Mouse (Mus musculus) MEL (cell line): ENCODE data around the gene Xpot. TPM values are rescaled to one million over a fixed set of nuclear protein-coding genes. Genes with fewer than 3 reads are reported as not detected.

Experiments
- DNase-seq: peaks from one replicate; pipeline ENCODE4 v3.0.0; 2011; ENCODE audit warnings: low read depth, low spot score
- H3K27ac ChIP-seq: 2 replicates; pipeline ENCODE4 v1.5.1; 2012; ENCODE audit warnings: low read depth, mild to moderate bottlenecking, control low read depth, low read length, moderate library complexity; ENCODE audit not compliant: control insufficient read depth
- H3K27me3 ChIP-seq, 2 experiments: fragments of 150-350 bp in 1 of 2; sonication (generic) in 1 of 2; 2 replicates each; pipeline ENCODE4 v1.6.1; 2012; ENCODE audit warnings: low read length in 2 of 2, mild to moderate bottlenecking in 2 of 2, improper control_type of control experiment in 1 of 2, moderate library complexity in 1 of 2; ENCODE audit not compliant: insufficient read depth in 2 of 2, control insufficient read depth in 1 of 2
- H3K36me3 ChIP-seq, 2 experiments: 2 replicates each; pipeline ENCODE4 v1.6.1; 2012 to 2014; ENCODE audit warnings: low read length in 2 of 2, improper control_type of control experiment in 1 of 2, inconsistent platforms in 1 of 2, mild to moderate bottlenecking in 1 of 2; ENCODE audit not compliant: insufficient read depth in 2 of 2, control insufficient read depth in 1 of 2
- H3K4me1 ChIP-seq, 2 experiments: fragments of 150-350 bp in 1 of 2; sonication (generic) in 1 of 2; 2 replicates each; pipeline ENCODE4 v1.6.1; 2012; ENCODE audit warnings: low read length in 2 of 2, improper control_type of control experiment in 1 of 2, mild to moderate bottlenecking in 1 of 2; ENCODE audit not compliant: insufficient read depth in 2 of 2, control insufficient read depth in 1 of 2
- H3K4me3 ChIP-seq, 2 experiments: fragments of 150-350 bp in 1 of 2; sonication (generic) in 1 of 2; 2 replicates each; pipeline ENCODE4 v1.5.1; 2012; ENCODE audit warnings: low read depth in 2 of 2, low read length in 2 of 2, mild to moderate bottlenecking in 2 of 2, moderate library complexity in 2 of 2, control low read depth in 1 of 2, improper control_type of control experiment in 1 of 2; ENCODE audit not compliant: control insufficient read depth in 1 of 2, insufficient read depth in 1 of 2
- H3K79me2 ChIP-seq: 2 replicates; pipeline ENCODE4 v1.6.1; 2012; ENCODE audit warnings: mild to moderate bottlenecking, low read length, moderate library complexity; ENCODE audit not compliant: control insufficient read depth, poor library complexity, insufficient read depth
- H3K9ac ChIP-seq: 2 replicates; pipeline ENCODE4 v1.6.1; 2012; ENCODE audit warnings: low read depth, mild to moderate bottlenecking, control low read depth, low read length, moderate library complexity; ENCODE audit not compliant: control insufficient read depth, poor library complexity, severe bottlenecking
- H3K9me3 ChIP-seq: fragments of 150-350 bp; sonication (generic); replicated peaks from 2 replicates; pipeline ENCODE4 v1.6.1; 2012; ENCODE audit warnings: mild to moderate bottlenecking, low read length, improper control_type of control experiment, moderate library complexity; ENCODE audit not compliant: insufficient read depth
- BHLHE40 ChIP-seq: IDR thresholded peaks from 2 replicates; pipeline ENCODE4 v1.6.1; 2012; ENCODE audit warnings: low read depth, mild to moderate bottlenecking, inconsistent platforms, low read length, improper control_type of control experiment, borderline replicate concordance
- CHD2 ChIP-seq: IDR thresholded peaks from 2 replicates; pipeline ENCODE4 v1.6.1; 2011; ENCODE audit warnings: low read length, improper control_type of control experiment
- CTCF ChIP-seq, 3 experiments: IDR thresholded peaks in 2 of 3; conservative IDR thresholded peaks in 1 of 3; 2 replicates each; pipeline ENCODE4 v1.5.1; 2011 to 2012; ENCODE audit warnings: low read length in 3 of 3, low read depth in 2 of 3, mild to moderate bottlenecking in 2 of 3, improper control_type of control experiment in 1 of 3, inconsistent platforms in 1 of 3, mixed read lengths in 1 of 3, moderate library complexity in 1 of 3; ENCODE audit not compliant: control insufficient read depth in 1 of 3, insufficient read depth in 1 of 3, poor library complexity in 1 of 3, severe bottlenecking in 1 of 3
- ELF1 ChIP-seq: IDR thresholded peaks from 2 replicates; pipeline ENCODE4 v1.6.1; 2014; ENCODE audit warnings: low read depth, mild to moderate bottlenecking, inconsistent platforms, low read length, improper control_type of control experiment, moderate library complexity
- ETS1 ChIP-seq: IDR thresholded peaks from 2 replicates; pipeline ENCODE4 v1.6.1; 2012; ENCODE audit warnings: low read depth, mild to moderate bottlenecking, inconsistent platforms, low read length, improper control_type of control experiment, moderate library complexity
- GABPA ChIP-seq: IDR thresholded peaks from 2 replicates; pipeline ENCODE4 v1.6.1; 2012; ENCODE audit warnings: low read depth, mild to moderate bottlenecking, inconsistent platforms, low read length, improper control_type of control experiment, moderate library complexity
- GATA1 ChIP-seq: IDR thresholded peaks from 2 replicates; pipeline ENCODE4 v1.6.1; 2011; ENCODE audit warnings: low read depth, low read length, improper control_type of control experiment
- KAT2A ChIP-seq: conservative IDR thresholded peaks from 2 replicates; pipeline ENCODE4 v1.6.1; 2012; ENCODE audit warnings: low read depth, low read length, improper control_type of control experiment, inconsistent platforms
- MAX ChIP-seq: IDR thresholded peaks from 2 replicates; pipeline ENCODE4 v1.6.1; 2011; ENCODE audit warnings: low read length, improper control_type of control experiment
- MYB ChIP-seq: IDR thresholded peaks from 2 replicates; pipeline ENCODE4 v1.6.1; 2011; ENCODE audit warnings: mild to moderate bottlenecking, low read depth, low read length, improper control_type of control experiment
- MYC ChIP-seq: IDR thresholded peaks from 2 replicates; pipeline ENCODE4 v1.6.1; 2011; ENCODE audit warnings: low read depth, mild to moderate bottlenecking, low read length, improper control_type of control experiment, moderate library complexity
- NRF1 ChIP-seq: IDR thresholded peaks from 2 replicates; pipeline ENCODE4 v1.6.1; 2014; ENCODE audit warnings: low read depth, mild to moderate bottlenecking, inconsistent platforms, low read length, improper control_type of control experiment, moderate library complexity; ENCODE audit not compliant: poor library complexity, insufficient read depth, severe bottlenecking
- POLR2A ChIP-seq, 2 experiments: IDR thresholded peaks; 2 replicates each; pipeline ENCODE4 v1.6.1; 2011 to 2012; ENCODE audit warnings: low read length in 2 of 2, mild to moderate bottlenecking in 2 of 2, control low read depth in 1 of 2, improper control_type of control experiment in 1 of 2, low read depth in 1 of 2, moderate library complexity in 1 of 2; ENCODE audit not compliant: control insufficient read depth in 1 of 2, insufficient read depth in 1 of 2, poor library complexity in 1 of 2
- POLR2AphosphoS5 ChIP-seq: IDR thresholded peaks from 2 replicates; pipeline ENCODE4 v1.6.1; 2012; ENCODE audit warnings: low read depth, borderline replicate concordance, mild to moderate bottlenecking, inconsistent platforms, low read length, moderate library complexity, mixed read lengths
- TBP ChIP-seq: IDR thresholded peaks from 2 replicates; pipeline ENCODE4 v1.8.0; 2011; ENCODE audit warnings: low read depth, low read length, improper control_type of control experiment
- TCF12 ChIP-seq: IDR thresholded peaks from 2 replicates; pipeline ENCODE4 v1.6.1; 2014; ENCODE audit warnings: low read depth, mild to moderate bottlenecking, inconsistent platforms, low read length, improper control_type of control experiment, moderate library complexity
- USF2 ChIP-seq, 2 experiments: IDR thresholded peaks; 2 replicates each; pipeline ENCODE4 v1.6.1; 2011 to 2012; ENCODE audit warnings: improper control_type of control experiment in 2 of 2, low read length in 2 of 2, borderline replicate concordance in 1 of 2, inconsistent platforms in 1 of 2, low read depth in 1 of 2, mild to moderate bottlenecking in 1 of 2; ENCODE audit not compliant: insufficient read depth in 1 of 2
- ZC3H11A ChIP-seq: IDR thresholded peaks from 2 replicates; pipeline ENCODE4 v1.6.1; 2012; ENCODE audit warnings: low read depth, mild to moderate bottlenecking, inconsistent platforms, low read length, improper control_type of control experiment
- ZKSCAN1 ChIP-seq: IDR thresholded peaks from 2 replicates; pipeline ENCODE4 v1.6.1; 2012; ENCODE audit warnings: low read depth, mild to moderate bottlenecking, inconsistent platforms, low read length, improper control_type of control experiment, moderate library complexity
- ZMIZ1 ChIP-seq: IDR thresholded peaks from 2 replicates; pipeline ENCODE4 v1.6.1; 2012; ENCODE audit warnings: low read depth, mild to moderate bottlenecking, inconsistent platforms, low read length, improper control_type of control experiment, moderate library complexity
- ZNF384 ChIP-seq: IDR thresholded peaks from 2 replicates; pipeline ENCODE4 v1.6.1; 2012; ENCODE audit warnings: low read depth, mild to moderate bottlenecking, inconsistent platforms, low read length, improper control_type of control experiment
- polyA plus RNA-seq, 2 experiments: library from polyadenylated mRNA; stranded (reverse) in 1 of 2; unstranded in 1 of 2; fragments of >175 nt in 1 of 2; fragments of >200 nt in 1 of 2; gene quantifications; 2 replicates each; pipeline versions ENCODE4 v1.2.1 to v1.2.4; 2012; ENCODE audit warnings: low replicate concordance in 2 of 2, low read depth in 1 of 2; ENCODE audit not compliant: insufficient read length in 2 of 2, insufficient read depth in 1 of 2, missing spikeins in 1 of 2
- total RNA-seq: library from RNA; depleted of rRNA; stranded (reverse); fragments of 300-350 nt; gene quantifications from 2 replicates; pipeline ENCODE4 v1.2.3, GENCODE M21; 2012

The Xpot gene
- total and polyA plus RNA-seq, 3 experiments, result 122 to 304 (median 154) TPM

DNA sequence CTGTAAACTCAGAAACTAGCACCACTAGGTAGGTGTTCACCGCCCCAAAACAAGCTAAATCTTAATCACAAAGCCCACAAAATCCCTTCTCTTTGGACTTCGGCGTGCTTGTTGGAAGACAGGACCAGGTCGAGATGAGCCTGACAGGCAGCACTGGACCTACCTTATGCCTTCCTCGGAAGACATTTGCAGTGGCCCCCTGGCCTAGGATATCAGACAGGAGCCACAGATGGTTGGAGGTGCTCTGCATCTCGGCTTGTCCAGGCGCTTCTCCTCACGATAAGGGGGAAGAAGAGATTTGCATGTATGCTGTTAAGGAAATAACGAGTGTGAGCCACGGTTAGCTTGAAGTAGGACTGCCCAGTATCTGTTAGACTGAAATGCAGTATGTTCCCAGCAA is 42.1 kb downstream of the Xpot start:
- Histone ChIP-seq H3K27ac (no peak overlapping the region), H3K27me3 (no peaks in the 10 kb centered on the region), H3K9ac (no peak overlapping the region), H3K4me1 (peaks cover 8 to 9% of the 10 kb centered on the region in 2 experiments), H3K9me3 (no peaks in the 10 kb centered on the region), H3K4me3 (no peak overlapping the region), H3K79me2 (peaks cover 12% of the 10 kb centered on the region), H3K36me3 (peaks cover 3 to 13% of the 10 kb centered on the region in 2 experiments)
- no peak for TF ChIP-seq TBP
- TF ChIP-seq MAX, result no peak
- TF ChIP-seq ELF1, result no peak
- no peak for TF ChIP-seq ZC3H11A
- DNase-seq, result no peak

DNA sequence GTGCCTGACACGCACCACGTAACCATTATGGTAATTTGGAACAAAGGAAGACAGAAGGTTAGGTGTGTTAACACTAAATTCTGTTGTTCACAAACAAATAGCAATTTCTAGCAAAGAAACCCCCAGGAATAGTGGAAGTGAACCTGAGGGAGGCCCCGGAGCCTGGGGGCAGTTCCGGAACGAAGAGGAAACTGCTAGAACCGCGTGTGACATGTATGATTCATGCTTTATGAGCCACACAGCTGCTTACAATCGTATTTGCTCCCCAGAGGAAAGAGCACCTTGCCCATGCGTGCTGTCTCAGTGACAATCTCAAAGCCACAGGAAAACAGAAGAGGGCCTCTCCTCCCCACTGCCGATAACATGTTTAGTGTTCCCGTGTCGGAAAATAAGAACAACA is 43.1 kb downstream of the Xpot start:
- TF ChIP-seq CHD2, result no peak
- no peak for TF ChIP-seq KAT2A
- no peak for TF ChIP-seq ZNF384
- TF ChIP-seq BHLHE40, result no peak
- no peak for TF ChIP-seq ZKSCAN1
- TF ChIP-seq TBP, result no peak
- no peak for TF ChIP-seq MAX
- no peak for TF ChIP-seq POLR2A (IDR thresholded peaks at IDR 0.05; ENCODE audit: control insufficient read depth in 1 of 2, insufficient read depth in 1 of 2, low read depth in 1 of 2, low read length in 2 of 2, poor library complexity in 1 of 2)
- TF ChIP-seq ZMIZ1, result no peak
- TF ChIP-seq ETS1, result no peak
- no peak for TF ChIP-seq NRF1
- TF ChIP-seq POLR2AphosphoS5, result no peak
- TF ChIP-seq USF2 (IDR thresholded peaks at IDR 0.05; ENCODE audit: borderline replicate concordance in 1 of 2, insufficient read depth in 1 of 2, low read depth in 1 of 2, low read length in 2 of 2), result no peak
- no peak for TF ChIP-seq ZC3H11A
- no peak for TF ChIP-seq CTCF (IDR thresholded peaks at IDR 0.05 in 2 of 3, conservative IDR thresholded peaks at IDR 0.05 in 1 of 3; ENCODE audit: control insufficient read depth in 1 of 3, insufficient read depth in 1 of 3, low read depth in 2 of 3, low read length in 3 of 3, poor library complexity in 1 of 3, severe bottlenecking in 1 of 3)
- TF ChIP-seq GATA1, result no peak
- no peak for TF ChIP-seq TCF12
- TF ChIP-seq MYC, result no peak
- no peak for TF ChIP-seq GABPA
- no peak for TF ChIP-seq MYB
- TF ChIP-seq, all 39 proteins: peak for 0

More for the DNA sequence above, 43.1 kb downstream of the Xpot start:
- Histone ChIP-seq H3K4me3 (no peak overlapping the region), H3K27me3 (no peaks in the 10 kb centered on the region), H3K4me1 (peaks cover 8 to 9% of the 10 kb centered on the region in 2 experiments), H3K36me3 (peaks cover 3 to 13% of the 10 kb centered on the region in 2 experiments), H3K9ac (no peak overlapping the region), H3K9me3 (no peaks in the 10 kb centered on the region), H3K27ac (no peak overlapping the region), H3K79me2 (peaks cover 12% of the 10 kb centered on the region)
- DNase-seq, result no peak
